In the genomic region with DNA sequence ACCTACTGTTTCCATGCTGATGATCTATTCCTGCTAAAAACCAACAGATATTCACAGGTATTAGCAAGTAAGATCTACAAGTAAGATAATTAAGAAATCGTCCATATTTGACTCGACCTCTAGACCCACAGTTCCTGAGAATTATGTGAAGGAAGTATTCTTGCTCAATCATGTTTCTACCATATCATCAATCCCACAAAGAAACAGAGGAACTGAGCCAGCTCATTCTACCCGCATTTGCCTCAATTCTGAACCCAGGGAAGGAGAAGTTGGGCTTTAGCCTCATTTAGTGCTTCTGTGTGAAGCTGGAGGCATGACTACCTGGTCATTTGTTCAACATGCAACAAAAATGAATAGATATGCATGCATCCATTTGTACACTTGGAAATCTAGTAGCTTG, we compare ENCODE assay signal across 22 mouse cellular contexts.
DNase-seq lines count a peak whose midpoint lies in the region; ATAC-seq and TF ChIP-seq lines count a peak whose summit lies in the region.
"Had no signal": no experiment of that assay in that cellular context is flagged by ENCODE, and none has a peak within 500 bp of the region (broad histone marks: within the 10 kb centered on the region; RNA-seq: fewer than 3 reads in every experiment).

No protein-coding gene starts in this region.

- no peak overlapping the region for H3K27ac ChIP-seq in lung, postnatal 0 days (ENCODE audit: low read length)
- H3K27ac ChIP-seq: embryonic facial prominence, embryonic 12.5 days; forebrain, embryonic 12.5 days; heart, adult 2 months; heart, embryonic 13.5 days; hindbrain, embryonic 10.5 days; hindbrain, embryonic 14.5 days had no signal

- H3K4me2 ChIP-seq in lung, postnatal 0 days (replicated peaks; ENCODE audit: low read depth, low read length), result no peak overlapping the region
- H3K4me2 ChIP-seq: embryonic facial prominence, embryonic 12.5 days; forebrain, embryonic 12.5 days; heart, embryonic 13.5 days; hindbrain, embryonic 14.5 days had no signal

- H3K9me3 ChIP-seq in lung, postnatal 0 days (ENCODE audit: low read length), result no peaks in the 10 kb centered on the region
- H3K9me3 ChIP-seq: embryonic facial prominence, embryonic 12.5 days; forebrain, embryonic 12.5 days; G1E; heart, embryonic 13.5 days; hindbrain, embryonic 10.5 days had no signal

- no peak for TF ChIP-seq EP300 in lung, postnatal 0 days (IDR thresholded peaks at IDR 0.05)

- WGBS in lung, postnatal 0 days, result 75% methylated on average over 3 of the region's 3 CpGs

- H3K36me3 ChIP-seq in lung, postnatal 0 days (ENCODE audit: insufficient read depth, low read length), result no peaks in the 10 kb centered on the region
- H3K36me3 ChIP-seq: embryonic facial prominence, embryonic 12.5 days; forebrain, embryonic 12.5 days; G1E; heart, embryonic 13.5 days; hindbrain, embryonic 10.5 days had no signal

- no peak for TF ChIP-seq CTCF in lung, postnatal 0 days (IDR thresholded peaks at IDR 0.05)

- H3K4me1 ChIP-seq in lung, postnatal 0 days (ENCODE audit: insufficient read depth, low read depth, low read length), result no peaks in the 10 kb centered on the region
- H3K4me1 ChIP-seq: embryonic facial prominence, embryonic 12.5 days; forebrain, embryonic 12.5 days; heart, embryonic 13.5 days had no signal

- H3K27me3 ChIP-seq in lung, postnatal 0 days (replicated peaks; ENCODE audit: insufficient read depth, low read length), result no peaks in the 10 kb centered on the region
- H3K27me3 ChIP-seq: embryonic facial prominence, embryonic 12.5 days; forebrain, embryonic 12.5 days; heart, embryonic 13.5 days had no signal

- DNase-seq in lung, postnatal 0 days (ENCODE audit: low spot score), result peak; percentile 12
- DNase-seq in lung, postnatal 4 days, result no peak
- DNase-seq in 416B (ENCODE audit: low read depth), result peak; percentile 87
- no peak for DNase-seq in ovary, postnatal 14 days (ENCODE audit: low spot score)
- no peak for DNase-seq in left cerebral cortex, adult 9 months (ENCODE audit: low spot score in 2 of 2)
- DNase-seq: adrenal gland, adult 8-10 months; adrenal gland, postnatal 36 days; B cell, adult 2 months; cerebellum, adult 2 months; cerebellum, postnatal 10 days; gastrocnemius, postnatal 10 days; heart, adult 2 months had no signal

- H3K4me3 ChIP-seq in lung, postnatal 0 days (ENCODE audit: low read depth, low read length), result no peak overlapping the region
- H3K4me3 ChIP-seq: embryonic facial prominence, embryonic 12.5 days; forebrain, embryonic 12.5 days; heart, adult 2 months; heart, embryonic 13.5 days; hindbrain, embryonic 10.5 days had no signal

- no peak for ATAC-seq in lung, postnatal 0 days
- peak; percentile 80 for ATAC-seq in common myeloid progenitor, adult 5-6 weeks (replicated peaks; ENCODE audit: low read depth, poor library complexity, severe bottlenecking)
- peak; percentile 78 for ATAC-seq in megakaryocyte, adult 5-6 weeks (ENCODE audit: poor library complexity, severe bottlenecking)
- ATAC-seq: CD4-positive, CD25-positive, alpha-beta regulatory T cell, adult 4 months; forebrain, embryonic 16.5 days had no signal

- H3K9ac ChIP-seq in lung, postnatal 0 days (replicated peaks; ENCODE audit: low read depth), result no peak overlapping the region
- H3K9ac ChIP-seq: embryonic facial prominence, embryonic 12.5 days; forebrain, embryonic 12.5 days; heart, embryonic 13.5 days; hindbrain, embryonic 14.5 days had no signal

Comparison
In these comparisons a context has a peak if more than half of its experiments do, and no peak if none do; other contexts are left out.
1. DNase-seq: peak in lung, postnatal 0 days (single experiment) and 416B (single experiment); none in lung, postnatal 4 days (0 of 2), ovary, postnatal 14 days (single experiment) and left cerebral cortex, adult 9 months (0 of 2).